Mouse (Mus musculus): ENCODE results near the gene Tbc1d20.
A peak's percentile ranks its signal among the peaks of the same experiment; 100 is the strongest.

Tbc1d20 gene

DNA sequence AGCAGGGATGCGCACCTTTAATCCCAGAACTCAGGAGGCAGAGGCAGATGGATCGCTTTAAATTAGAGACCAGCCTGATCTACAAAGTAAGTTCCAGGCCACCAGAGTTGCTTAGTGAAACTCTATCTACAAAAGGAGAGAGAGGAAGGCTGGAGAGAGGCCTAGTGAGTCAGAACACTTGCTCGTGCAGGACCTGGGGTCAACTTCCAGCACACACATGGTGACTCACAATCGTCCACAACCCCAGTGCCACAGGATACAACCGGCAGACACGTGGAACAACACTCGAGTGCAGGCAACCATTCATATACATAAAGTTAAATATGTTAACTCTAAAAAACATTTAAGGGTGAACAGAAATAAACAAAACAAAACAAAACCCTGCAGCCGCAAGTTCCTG, 33.0 kb downstream of the Tbc1d20 start:
- no peak for DNase-seq (ENCODE audit: low read depth, low spot score)

DNA sequence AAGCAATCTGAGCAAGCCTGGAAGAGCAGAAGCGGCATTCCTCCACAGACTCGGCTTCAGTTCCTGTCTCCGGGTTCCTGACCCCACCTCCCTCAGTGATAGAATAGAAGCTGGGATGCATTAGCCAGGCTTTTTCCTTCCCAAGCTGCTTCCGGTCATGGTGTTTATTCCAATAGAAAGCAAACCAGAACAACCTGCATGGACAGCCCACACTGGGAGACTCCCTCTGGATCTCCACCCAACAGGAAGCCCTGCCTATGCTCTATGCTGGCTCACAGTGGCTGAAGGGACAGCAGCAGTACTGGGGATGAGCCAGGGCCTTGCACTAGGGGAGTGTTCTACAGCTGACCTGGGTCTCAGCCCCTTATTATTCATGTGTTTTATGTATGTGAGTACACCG, 34.4 kb downstream of the Tbc1d20 start:
- DNase-seq (ENCODE audit: low read depth, low spot score): peak; percentile 63

DNA sequence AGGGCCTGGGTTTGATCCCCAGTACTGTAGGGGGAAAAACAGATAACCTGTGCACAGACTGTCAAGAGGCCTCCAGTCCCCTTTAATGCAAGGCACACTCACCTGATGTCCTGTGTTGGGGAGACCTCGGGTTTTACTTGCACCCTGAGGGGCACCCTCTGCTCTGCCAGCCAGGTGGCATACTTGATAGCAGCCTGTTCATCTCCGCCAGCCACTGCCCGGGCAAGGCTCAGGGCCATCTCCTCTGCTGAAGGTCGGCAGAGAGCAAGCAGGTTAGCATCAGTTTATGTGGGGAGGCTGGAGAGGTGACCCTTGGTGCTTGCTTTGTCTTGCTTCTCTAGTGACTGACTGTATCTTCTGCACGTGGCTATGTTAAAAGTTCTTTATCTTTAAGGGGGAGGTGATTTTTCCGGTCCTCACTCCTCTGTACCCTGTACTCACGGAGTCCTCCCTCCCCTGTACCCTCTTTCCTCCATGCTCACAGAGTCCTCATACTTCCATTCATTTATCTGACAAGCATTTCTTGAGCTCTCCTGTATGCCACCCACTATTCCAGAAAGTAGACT, 37.3 kb downstream of the Tbc1d20 start:
- no peak for DNase-seq (ENCODE audit: low read depth, low spot score)

DNA sequence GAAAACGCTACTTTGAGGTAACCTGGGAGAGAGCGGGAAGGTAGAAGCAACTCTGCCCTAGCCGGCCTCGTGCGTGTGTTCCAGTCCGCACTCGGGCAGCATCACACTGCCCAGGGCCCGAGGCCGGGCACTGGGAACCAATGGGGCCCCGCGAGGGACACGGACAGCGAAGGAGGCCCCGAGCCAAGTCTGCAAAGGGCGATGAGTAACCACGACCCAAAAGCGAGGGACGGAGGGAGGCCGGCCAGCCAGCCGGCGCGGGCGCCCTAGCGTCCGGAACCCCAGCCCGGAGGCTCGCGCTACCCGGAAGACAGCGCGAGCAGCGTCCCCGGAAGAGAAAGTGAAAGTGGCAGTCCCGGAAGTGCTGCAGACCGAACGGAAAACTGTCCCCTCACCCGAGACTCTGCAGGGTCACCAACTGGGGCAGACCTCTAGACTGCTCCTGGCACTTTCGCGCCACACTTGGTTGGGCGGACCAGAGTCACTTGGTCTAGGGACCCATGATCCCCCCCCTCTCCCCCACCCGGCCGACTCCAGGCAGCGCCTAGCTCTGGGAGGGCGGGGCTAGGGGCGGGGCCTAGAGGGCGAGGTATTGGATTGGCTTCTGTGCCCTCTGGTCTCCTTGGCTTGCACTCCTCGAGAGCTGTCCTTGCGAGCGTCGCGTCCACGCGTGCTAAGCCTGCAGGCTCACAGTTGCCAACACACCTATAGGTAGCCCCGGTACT, 38.6 kb downstream of the Tbc1d20 start, which contains the start of gene Rbck1:
TSS of gene Rbck1 (minus strand) at position 553 of the 725 bp plus-strand sequence.
- peak; percentile 94 for DNase-seq (ENCODE audit: low read depth, low spot score)

DNA sequence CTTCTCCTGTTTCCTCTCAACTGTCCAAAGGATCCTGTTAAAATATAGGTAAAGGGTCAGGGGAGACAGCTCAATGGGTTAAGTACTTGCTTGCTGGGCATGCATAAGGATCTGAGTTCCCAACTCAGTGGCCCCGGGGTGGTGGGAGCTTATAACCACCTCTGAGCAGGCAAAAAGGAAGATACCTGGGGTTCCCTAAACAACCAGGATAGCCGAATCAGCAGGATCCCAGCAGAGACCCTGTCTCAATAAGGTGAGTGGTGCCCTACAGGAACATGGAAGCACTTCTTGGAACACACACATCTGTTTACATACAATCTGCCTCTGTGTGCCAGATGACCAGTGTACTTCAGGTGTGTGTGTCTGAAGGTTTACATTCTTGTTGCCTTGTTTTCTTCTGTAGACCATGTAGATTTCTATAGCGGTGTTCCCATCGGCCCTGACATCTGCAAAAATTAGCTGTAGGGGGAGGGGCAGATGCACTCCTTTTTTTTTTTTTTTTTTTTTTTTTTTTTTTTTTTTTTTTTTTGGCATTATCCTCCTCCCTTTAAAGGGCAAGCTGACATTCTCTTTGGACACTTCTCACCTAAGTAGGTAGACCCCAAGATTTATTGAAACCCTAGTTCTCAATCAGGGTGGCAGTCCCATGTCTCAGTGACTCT, 39.8 kb downstream of the Tbc1d20 start:
- DNase-seq (ENCODE audit: low read depth, low spot score): no peak

GRCm38 (mm10) chr2:152335289-152335820, 41.7 kb downstream of the Tbc1d20 start:
- DNase-seq (ENCODE audit: low read depth, low spot score): no peak

DNA sequence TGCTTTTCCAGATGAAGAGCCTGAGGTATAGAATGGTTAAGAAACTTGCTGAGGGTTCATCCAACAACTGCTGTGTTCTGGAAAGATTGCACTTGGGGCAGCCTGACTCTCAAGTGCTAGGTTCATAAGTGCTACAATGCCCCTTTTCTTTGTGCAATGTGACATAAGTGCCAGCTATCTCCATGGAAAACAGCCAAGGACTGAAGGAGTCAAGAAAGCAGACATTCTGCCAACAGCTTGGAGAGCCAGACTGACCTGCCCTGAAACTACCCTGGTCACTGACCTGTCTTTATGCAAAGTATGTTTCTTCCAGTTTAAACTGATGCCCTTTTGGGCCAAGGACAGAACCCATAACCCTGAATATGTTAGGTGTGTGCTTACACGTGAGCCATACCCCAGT, 43.2 kb downstream of the Tbc1d20 start:
- no peak for DNase-seq (ENCODE audit: low read depth, low spot score)

- DNase-seq (ENCODE audit: low read depth, low spot score): no peak
These were observed 44.1 kb downstream of the Tbc1d20 start for GRCm38 (mm10) chr2:152337591-152338212.

DNA sequence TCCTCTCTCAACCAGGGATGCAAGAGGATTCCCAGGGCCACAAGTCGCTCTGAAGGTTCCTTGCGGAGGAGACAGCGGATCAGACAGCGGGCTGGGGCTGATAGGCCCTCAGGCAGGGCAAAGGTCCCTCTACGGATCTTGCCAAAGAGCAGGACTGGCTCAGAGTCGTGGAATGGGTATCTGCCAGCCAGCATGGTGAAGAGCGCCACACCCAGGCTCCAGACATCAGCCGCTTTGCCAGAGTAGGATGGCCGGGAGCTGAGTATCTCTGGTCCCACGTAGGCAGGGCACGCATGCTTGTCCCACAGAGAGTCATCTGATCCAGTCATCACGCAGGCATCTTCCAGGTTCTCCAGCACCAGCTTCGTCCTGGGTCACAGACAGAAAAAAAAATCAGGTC, 44.7 kb downstream of the Tbc1d20 start:
- DNase-seq (ENCODE audit: low read depth, low spot score): no peak

- DNase-seq (ENCODE audit: low read depth, low spot score): peak; percentile 59
These were observed 46.1 kb downstream of the Tbc1d20 start for GRCm38 (mm10) chr2:152339631-152340179.

DNA sequence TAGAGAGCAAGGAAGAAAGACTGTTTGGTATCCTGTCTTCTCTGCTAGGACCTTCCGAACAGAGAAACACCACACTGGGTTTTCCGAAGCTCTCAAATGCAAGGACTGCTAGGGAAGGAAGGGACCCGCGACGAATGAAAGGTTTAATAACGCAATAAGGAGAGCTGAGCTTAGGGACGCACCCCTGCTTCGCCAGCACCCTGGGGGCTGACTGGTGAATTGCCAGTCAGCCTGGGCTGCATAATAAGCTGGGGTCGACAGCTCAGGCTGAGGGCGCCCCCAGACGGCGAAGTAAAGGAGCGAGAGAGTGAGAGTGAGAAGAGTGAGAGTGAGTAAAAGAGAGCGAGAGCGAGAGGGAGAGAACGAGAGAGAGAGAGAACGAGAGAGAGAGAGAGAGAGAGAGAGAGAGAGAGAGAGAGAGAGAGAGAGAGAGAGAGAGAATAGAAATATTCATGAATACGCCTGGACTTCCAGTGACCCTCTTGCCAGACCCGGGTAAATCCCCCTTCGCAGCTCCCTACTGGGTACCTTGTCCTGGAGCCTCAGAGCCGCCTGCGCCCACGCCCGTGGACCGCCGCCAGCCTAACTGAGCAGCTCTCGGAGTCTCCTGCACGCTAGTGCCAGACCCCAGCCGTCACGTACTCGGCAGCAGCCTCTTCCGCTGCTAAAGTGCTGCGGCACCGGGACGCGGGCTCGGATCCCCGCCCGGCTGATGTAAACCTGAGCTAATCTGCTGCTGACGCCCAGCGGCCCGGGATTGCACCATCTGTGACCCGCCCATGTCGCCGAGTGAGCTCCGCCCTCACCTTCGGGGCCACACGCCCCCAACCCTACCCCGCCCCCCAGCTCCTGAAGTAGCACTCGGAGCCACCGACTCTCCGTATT, 49.9 kb downstream of the Tbc1d20 start, which contains the start of gene Trib3:
TSS of gene Trib3 (minus strand) at position 704 of the 885 bp plus-strand sequence.
- peak; percentile 92 for DNase-seq (ENCODE audit: low read depth, low spot score)

DNA sequence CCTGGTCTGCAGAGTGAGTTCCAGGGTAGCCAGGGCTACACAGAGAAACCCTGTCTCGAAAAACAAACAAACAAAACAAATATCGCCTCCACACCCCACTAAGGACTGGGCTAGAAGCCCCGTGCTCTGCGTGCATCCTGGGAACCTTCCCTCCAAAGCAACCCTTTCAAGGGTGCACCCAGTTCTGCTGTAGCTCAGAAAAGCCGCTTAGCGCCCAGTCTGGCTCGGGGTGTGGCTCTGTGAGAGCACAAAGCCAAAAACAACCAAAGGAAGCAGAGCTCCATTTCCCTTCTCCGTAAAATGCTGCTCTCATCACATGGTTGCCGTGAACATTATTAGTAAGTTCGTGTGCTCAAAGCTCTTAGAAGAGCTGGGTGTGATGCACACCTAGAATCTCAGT, 50.7 kb downstream of the Tbc1d20 start:
- peak; percentile 55 for DNase-seq (ENCODE audit: low read depth, low spot score)

DNA sequence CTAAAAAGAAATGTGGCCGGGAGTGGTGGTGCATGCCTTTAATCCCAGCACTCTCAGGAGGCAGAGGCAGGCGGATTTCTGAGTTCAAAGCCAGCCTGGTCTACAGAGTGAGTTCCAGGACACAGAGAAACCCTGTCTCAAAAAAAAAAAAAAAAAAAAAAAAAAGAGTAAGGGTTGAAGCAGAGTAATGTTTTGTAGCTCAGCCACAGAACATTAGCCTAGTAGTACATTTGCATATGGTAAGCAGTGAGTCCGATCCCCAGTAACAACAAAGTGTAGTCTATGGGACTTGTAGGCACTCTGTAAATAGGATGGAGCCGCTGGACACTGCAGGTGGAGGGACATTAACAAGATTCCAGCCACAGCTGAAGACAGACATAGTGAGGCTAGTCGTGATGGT, 51.3 kb downstream of the Tbc1d20 start:
- no peak for DNase-seq (ENCODE audit: low read depth, low spot score)

DNA sequence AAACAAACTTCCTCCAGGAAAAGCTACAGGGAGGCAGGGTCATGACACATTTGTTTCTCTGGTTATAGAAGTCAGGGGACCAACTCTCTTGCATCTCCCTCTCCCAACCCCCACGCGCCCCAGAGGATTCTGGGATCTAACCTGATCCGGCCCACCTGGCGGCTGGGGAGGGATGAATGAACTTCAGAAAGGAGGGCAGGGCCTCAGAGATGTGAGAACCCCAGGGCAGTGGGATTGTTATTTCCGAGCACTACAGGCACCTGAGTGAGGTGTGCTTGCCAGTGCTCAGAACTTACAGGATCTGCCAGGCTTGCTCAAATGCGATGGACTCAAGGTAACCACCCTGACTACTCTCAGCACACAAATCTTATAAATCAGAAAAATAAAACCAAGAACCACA, 51.8 kb downstream of the Tbc1d20 start:
- DNase-seq (ENCODE audit: low read depth, low spot score): peak; percentile 81

DNA sequence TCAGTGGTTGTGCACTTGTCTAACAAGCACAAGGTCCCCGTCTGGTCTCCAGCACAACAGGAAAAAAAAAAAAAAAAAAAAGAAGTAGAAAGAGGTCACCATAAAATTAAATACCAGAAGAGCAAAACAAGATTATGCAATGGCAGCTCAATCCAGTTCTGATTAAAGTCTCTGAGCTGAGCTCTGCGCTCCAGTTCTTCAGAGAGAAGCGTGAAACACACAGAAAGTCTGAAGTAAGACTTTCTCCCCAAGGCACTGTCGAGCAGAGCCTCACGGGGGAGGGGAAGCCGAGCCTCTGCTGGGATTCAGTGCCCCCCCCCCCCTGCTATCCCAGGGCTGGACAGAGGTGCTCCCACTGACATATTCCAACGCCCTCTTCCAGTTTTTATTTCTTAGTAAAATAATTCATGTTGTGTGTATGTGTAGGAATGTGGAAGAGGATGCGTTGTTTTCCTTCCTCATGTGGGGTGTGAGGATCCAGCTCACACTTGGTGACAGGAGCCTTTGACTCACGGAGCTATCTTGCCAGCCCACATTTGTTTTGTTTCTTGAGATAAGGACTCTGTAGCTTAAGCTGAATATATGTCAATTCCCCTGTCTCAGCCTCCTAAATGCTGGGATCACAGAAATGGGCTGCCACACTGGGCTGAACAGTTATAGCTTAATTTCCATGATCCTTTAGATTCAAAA, 53.3 kb downstream of the Tbc1d20 start:
- DNase-seq (ENCODE audit: low read depth, low spot score): no peak

GRCm38 (mm10) chr2:152347722-152348121, 54.1 kb downstream of the Tbc1d20 start:
- no peak for DNase-seq (ENCODE audit: low read depth, low spot score)

GRCm38 (mm10) chr2:152349205-152349604, 55.6 kb downstream of the Tbc1d20 start:
- DNase-seq (ENCODE audit: low read depth, low spot score): peak; percentile 77

- peak; percentile 96 for DNase-seq (ENCODE audit: low read depth, low spot score)
These were observed 56.4 kb downstream of the Tbc1d20 start for GRCm38 (mm10) chr2:152349842-152350540.

DNA sequence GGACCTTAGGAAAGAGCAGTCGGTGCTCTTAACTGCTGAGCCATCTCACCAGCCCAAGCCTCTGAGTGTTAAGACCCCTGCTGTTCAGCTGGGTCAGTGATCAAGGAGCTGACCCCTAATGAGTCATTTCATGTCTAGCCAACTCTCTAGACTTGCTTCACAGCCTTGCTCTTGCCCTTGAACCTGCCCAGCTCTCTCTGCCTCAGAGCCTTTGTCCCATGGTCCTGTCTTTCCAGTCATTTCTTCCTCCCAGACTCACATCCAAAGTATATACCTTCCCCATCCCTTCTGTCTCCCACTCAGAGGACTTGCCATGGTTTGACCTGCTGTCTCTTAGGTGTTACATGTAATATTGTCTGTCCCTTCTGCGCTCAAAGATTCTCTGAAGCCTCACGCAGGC, 63.6 kb downstream of the Tbc1d20 start:
- DNase-seq (ENCODE audit: low read depth, low spot score): no peak

DNA sequence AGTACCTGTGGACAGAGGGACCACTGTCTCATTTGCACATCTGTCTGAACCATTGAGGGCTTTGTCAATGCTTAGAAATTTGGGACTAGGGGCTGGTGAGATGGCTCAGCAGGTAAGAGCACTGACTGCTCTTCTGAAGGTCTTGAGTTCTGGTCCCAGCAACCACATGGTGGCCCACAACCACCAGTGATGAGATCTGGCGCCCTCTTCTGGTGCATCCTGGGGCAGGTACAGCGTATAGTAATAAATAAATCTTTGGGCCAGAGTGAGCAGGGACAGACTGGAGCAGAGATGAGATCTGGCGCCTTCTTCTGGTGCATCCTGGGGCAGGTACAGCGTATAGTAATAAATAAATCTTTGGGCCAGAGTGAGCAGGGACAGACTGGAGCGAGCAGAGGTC, 65.3 kb downstream of the Tbc1d20 start:
- peak; percentile 75 for DNase-seq (ENCODE audit: low read depth, low spot score)

All from R1 (cell line).